Mouse (Mus musculus) heart, embryonic 14.5 days (tissue): Measurements from ENCODE around the gene Plagl2. TPM values are rescaled to one million over a fixed set of nuclear protein-coding genes. Genes with fewer than 3 reads are reported as not detected.

ENCODE experiments used
- ATAC-seq: fragments of 200-750 bp; cut with Nextera tagmentation; 2 replicates; pipeline ENCODE4 v1.8.0; 2017; ENCODE audit warnings: low read depth, moderate TSS enrichment; ENCODE audit not compliant: insufficient number of reproducible peaks, insufficient read depth, low FRiP score
- H3K27ac ChIP-seq, 2 experiments: fragments of 200-500 bp in 1 of 2; fragments of 300-500 bp in 1 of 2; sonication (generic) in 1 of 2; replicated peaks in 1 of 2; 2 replicates each; pipeline ENCODE4 v1.5.1; 2012 to 2014; ENCODE audit warnings: low read depth in 2 of 2, low read length in 2 of 2, control low read depth in 1 of 2, mild to moderate bottlenecking in 1 of 2, mixed read lengths in 1 of 2; ENCODE audit not compliant: control insufficient read depth in 1 of 2, insufficient read depth in 1 of 2
- H3K27me3 ChIP-seq: fragments of 300-500 bp; sonication (generic); 2 replicates; pipeline ENCODE4 v1.6.1; 2014; ENCODE audit warnings: mild to moderate bottlenecking, low read length, control low read depth; ENCODE audit not compliant: control insufficient read depth, insufficient read depth
- H3K36me3 ChIP-seq: fragments of 300-500 bp; sonication (generic); 2 replicates; pipeline ENCODE4 v1.6.1; 2014; ENCODE audit warnings: mild to moderate bottlenecking, control low read depth, low read length, mixed read lengths; ENCODE audit not compliant: control insufficient read depth, insufficient read depth
- H3K4me1 ChIP-seq, 2 experiments: fragments of 200-500 bp in 1 of 2; fragments of 300-500 bp in 1 of 2; sonication (generic) in 1 of 2; 2 replicates each; pipeline ENCODE4 v1.6.1; 2012 to 2014; ENCODE audit warnings: low read length in 2 of 2, control low read depth in 1 of 2, mixed read lengths in 1 of 2; ENCODE audit not compliant: control insufficient read depth in 2 of 2, insufficient read depth in 2 of 2
- H3K4me2 ChIP-seq: fragments of 300-500 bp; sonication (generic); 2 replicates; pipeline ENCODE4 v1.6.1; 2014; ENCODE audit warnings: mild to moderate bottlenecking, low read length
- H3K4me3 ChIP-seq, 2 experiments: fragments of 200-500 bp in 1 of 2; fragments of 300-500 bp in 1 of 2; sonication (generic) in 1 of 2; 2 replicates each; pipeline ENCODE4 v1.5.1; 2012 to 2014; ENCODE audit warnings: low read length in 2 of 2, mild to moderate bottlenecking in 2 of 2, control low read depth in 1 of 2, low read depth in 1 of 2, moderate library complexity in 1 of 2; ENCODE audit not compliant: control insufficient read depth in 1 of 2, insufficient read depth in 1 of 2
- H3K9ac ChIP-seq: fragments of 300-500 bp; sonication (generic); 2 replicates; pipeline ENCODE4 v1.6.1; 2014; ENCODE audit warnings: mild to moderate bottlenecking, low read length
- H3K9me3 ChIP-seq: fragments of 300-500 bp; sonication (generic); 2 replicates; pipeline ENCODE4 v1.6.1; 2016; ENCODE audit warnings: low read length, control low read depth; ENCODE audit not compliant: control insufficient read depth
- WGBS: fragments of 180-500 bp; shearing (Covaris S2); extraction: QIAGEN DNeasy Blood & Tissue Kit; methylation state at CpG from one replicate; pipeline ENCODE4 v1.1.7; 2014; 5-methylcytosine and 5-hydroxymethylcytosine counted together
- polyA plus RNA-seq: library from polyadenylated mRNA; unstranded; fragments of >200 nt; fragmentation: Nextera tagmentation; extraction: Ambion mirVana; gene quantifications from 2 replicates; pipeline ENCODE4 v1.2.1, GENCODE M21; 2014

Plagl2 gene
- polyA plus RNA-seq, 1 experiment from 2014 or later, result 15.5 TPM

- Histone ChIP-seq H3K27ac (no peak overlapping the region), H3K27me3 (no peaks in the 10 kb centered on the region), H3K4me3 (no peak overlapping the region), H3K9ac (no peak overlapping the region), H3K4me2 (no peak overlapping the region), H3K4me1 (peaks cover 8 to 12% of the 10 kb centered on the region in 2 experiments; a peak in 3 of 4 replicates), H3K36me3 (peaks cover 43% of the 10 kb centered on the region), H3K9me3 (no peaks in the 10 kb centered on the region)
- no peak for ATAC-seq
- 92% methylated on average over 5 of the region's 5 CpGs for WGBS
Observed at GRCm38 (mm10) chr2:153211451-153211850, 29.8 kb downstream of the Plagl2 start.

GRCm38 (mm10) chr2:153209286-153209685 lies 31.9 kb downstream of the Plagl2 start:
- Histone ChIP-seq H3K9ac (no peak overlapping the region), H3K36me3 (peaks cover 65% of the 10 kb centered on the region), H3K4me3 (no peak overlapping the region), H3K9me3 (no peaks in the 10 kb centered on the region), H3K4me2 (no peak overlapping the region), H3K4me1 (peaks cover under 1 to 2% of the 10 kb centered on the region in 2 experiments; a peak in 2 of 4 replicates), H3K27me3 (no peaks in the 10 kb centered on the region), H3K27ac (no peak overlapping the region)
- WGBS, result 90% methylated on average over 5 of the region's 5 CpGs
- no peak for ATAC-seq

GRCm38 (mm10) chr2:153208149-153208548 lies 33.1 kb downstream of the Plagl2 start:
- H3K4me1 ChIP-seq, result no peaks in the 10 kb centered on the region
- H3K9me3 ChIP-seq, result no peaks in the 10 kb centered on the region
- 90% methylated on average over 2 of the region's 2 CpGs for WGBS
- H3K27ac ChIP-seq, result no peak overlapping the region
- no peak for ATAC-seq
- H3K4me2 ChIP-seq, result no peak overlapping the region
- no peak overlapping the region for H3K9ac ChIP-seq
- H3K4me3 ChIP-seq, result no peak overlapping the region
- H3K27me3 ChIP-seq, result no peaks in the 10 kb centered on the region
- H3K36me3 ChIP-seq, result peaks cover 76% of the 10 kb centered on the region

- Histone ChIP-seq H3K9me3 (no peaks in the 10 kb centered on the region), H3K4me2 (no peak overlapping the region), H3K36me3 (peaks cover 95% of the 10 kb centered on the region), H3K27ac (no peak overlapping the region), H3K4me1 (peaks cover 5 to 11% of the 10 kb centered on the region in 2 experiments; a peak in 3 of 4 replicates), H3K27me3 (no peaks in the 10 kb centered on the region), H3K9ac (no peak overlapping the region), H3K4me3 (no peak overlapping the region)
- 87% methylated on average over 1 of the region's 1 CpGs for WGBS
- ATAC-seq, result no peak
Observed at GRCm38 (mm10) chr2:153202766-153203165, 38.5 kb downstream of the Plagl2 start.

GRCm38 (mm10) chr2:153199114-153199513 lies 42.1 kb downstream of the Plagl2 start:
- ATAC-seq, result no peak
- 72% methylated on average over 2 of the region's 2 CpGs for WGBS

GRCm38 (mm10) chr2:153198485-153198884 lies 42.7 kb downstream of the Plagl2 start:
- no peak overlapping the region for H3K4me2 ChIP-seq
- H3K36me3 ChIP-seq, result peaks cover 86% of the 10 kb centered on the region
- 11% methylated on average over 5 of the region's 5 CpGs for WGBS
- 0 out of 2 replicates have a peak overlapping the region, but pooled peaks have one; percentile 11 for H3K9ac ChIP-seq
- peak overlapping the region; percentile 15 to 37; a peak in 3 of 4 replicates for H3K27ac ChIP-seq
- H3K4me1 ChIP-seq, result peaks cover 5 to 12% of the 10 kb centered on the region in 2 experiments; a peak in 3 of 4 replicates
- H3K9me3 ChIP-seq, result no peaks in the 10 kb centered on the region
- H3K27me3 ChIP-seq, result no peaks in the 10 kb centered on the region
- peak; percentile 41; the same call in 1 of the 2 replicates for ATAC-seq
- H3K4me3 ChIP-seq, result no peak overlapping the region

More at GRCm38 (mm10) chr2:153199114-153199513, 42.1 kb downstream of the Plagl2 start:
- Histone ChIP-seq H3K27me3 (no peaks in the 10 kb centered on the region), H3K4me3 (no peak overlapping the region), H3K9me3 (no peaks in the 10 kb centered on the region), H3K9ac (no peak overlapping the region), H3K36me3 (peaks cover 88% of the 10 kb centered on the region), H3K27ac (no peak overlapping the region), H3K4me2 (no peak overlapping the region), H3K4me1 (peaks cover 5 to 12% of the 10 kb centered on the region in 2 experiments; a peak in 3 of 4 replicates)

- Histone ChIP-seq H3K9ac (no peak overlapping the region), H3K9me3 (no peaks in the 10 kb centered on the region), H3K27ac (no peak overlapping the region), H3K4me3 (no peak overlapping the region), H3K36me3 (peaks cover 90% of the 10 kb centered on the region), H3K27me3 (no peaks in the 10 kb centered on the region), H3K4me1 (peaks cover 5 to 12% of the 10 kb centered on the region in 2 experiments; a peak in 3 of 4 replicates), H3K4me2 (no peak overlapping the region)
- ATAC-seq, result no peak
- 100% methylated on average over 3 of the region's 3 CpGs for WGBS
Observed at GRCm38 (mm10) chr2:153194255-153194654, 47.0 kb downstream of the Plagl2 start.

GRCm38 (mm10) chr2:153191242-153191641 lies 50.0 kb downstream of the Plagl2 start:
- Histone ChIP-seq H3K4me3 (no peak overlapping the region), H3K27me3 (no peaks in the 10 kb centered on the region), H3K9ac (no peak overlapping the region), H3K4me1 (peaks cover 5 to 10% of the 10 kb centered on the region in 2 experiments; a peak in 3 of 4 replicates), H3K4me2 (no peak overlapping the region), H3K27ac (no peak overlapping the region), H3K9me3 (no peaks in the 10 kb centered on the region), H3K36me3 (peaks cover 91% of the 10 kb centered on the region)
- ATAC-seq, result no peak
- 83% methylated on average over 2 of the region's 2 CpGs for WGBS
